Mouse (Mus musculus) heart, embryonic 14.5 days (tissue): ENCODE measurements around the gene 1700024G13Rik. TPM values are rescaled to one million over a fixed set of nuclear protein-coding genes. Genes with fewer than 3 reads are reported as not detected.
"Not testable (repeated sequence)": the region's sequence is repeated elsewhere in the genome, so short reads cannot be mapped to it uniquely, and the experiment has no call there.

Experiments
- ATAC-seq: fragments of 200-750 bp; cut with Nextera tagmentation; 2 replicates; pipeline ENCODE4 v1.8.0; 2017; ENCODE audit warnings: low read depth, moderate TSS enrichment; ENCODE audit not compliant: insufficient number of reproducible peaks, insufficient read depth, low FRiP score
- H3K27ac ChIP-seq, 2 experiments: fragments of 200-500 bp in 1 of 2; fragments of 300-500 bp in 1 of 2; sonication (generic) in 1 of 2; replicated peaks in 1 of 2; 2 replicates each; pipeline ENCODE4 v1.5.1; 2012 to 2014; ENCODE audit warnings: low read depth in 2 of 2, low read length in 2 of 2, control low read depth in 1 of 2, mild to moderate bottlenecking in 1 of 2, mixed read lengths in 1 of 2; ENCODE audit not compliant: control insufficient read depth in 1 of 2, insufficient read depth in 1 of 2
- H3K27me3 ChIP-seq: fragments of 300-500 bp; sonication (generic); 2 replicates; pipeline ENCODE4 v1.6.1; 2014; ENCODE audit warnings: mild to moderate bottlenecking, low read length, control low read depth; ENCODE audit not compliant: control insufficient read depth, insufficient read depth
- H3K36me3 ChIP-seq: fragments of 300-500 bp; sonication (generic); 2 replicates; pipeline ENCODE4 v1.6.1; 2014; ENCODE audit warnings: mild to moderate bottlenecking, control low read depth, low read length, mixed read lengths; ENCODE audit not compliant: control insufficient read depth, insufficient read depth
- H3K4me1 ChIP-seq, 2 experiments: fragments of 200-500 bp in 1 of 2; fragments of 300-500 bp in 1 of 2; sonication (generic) in 1 of 2; 2 replicates each; pipeline ENCODE4 v1.6.1; 2012 to 2014; ENCODE audit warnings: low read length in 2 of 2, control low read depth in 1 of 2, mixed read lengths in 1 of 2; ENCODE audit not compliant: control insufficient read depth in 2 of 2, insufficient read depth in 2 of 2
- H3K4me2 ChIP-seq: fragments of 300-500 bp; sonication (generic); 2 replicates; pipeline ENCODE4 v1.6.1; 2014; ENCODE audit warnings: mild to moderate bottlenecking, low read length
- H3K4me3 ChIP-seq, 2 experiments: fragments of 200-500 bp in 1 of 2; fragments of 300-500 bp in 1 of 2; sonication (generic) in 1 of 2; 2 replicates each; pipeline ENCODE4 v1.5.1; 2012 to 2014; ENCODE audit warnings: low read length in 2 of 2, mild to moderate bottlenecking in 2 of 2, control low read depth in 1 of 2, low read depth in 1 of 2, moderate library complexity in 1 of 2; ENCODE audit not compliant: control insufficient read depth in 1 of 2, insufficient read depth in 1 of 2
- H3K9ac ChIP-seq: fragments of 300-500 bp; sonication (generic); 2 replicates; pipeline ENCODE4 v1.6.1; 2014; ENCODE audit warnings: mild to moderate bottlenecking, low read length
- H3K9me3 ChIP-seq: fragments of 300-500 bp; sonication (generic); 2 replicates; pipeline ENCODE4 v1.6.1; 2016; ENCODE audit warnings: low read length, control low read depth; ENCODE audit not compliant: control insufficient read depth
- WGBS: fragments of 180-500 bp; shearing (Covaris S2); extraction: QIAGEN DNeasy Blood & Tissue Kit; methylation state at CpG from one replicate; pipeline ENCODE4 v1.1.7; 2014; 5-methylcytosine and 5-hydroxymethylcytosine counted together
- polyA plus RNA-seq: library from polyadenylated mRNA; unstranded; fragments of >200 nt; fragmentation: Nextera tagmentation; extraction: Ambion mirVana; gene quantifications from 2 replicates; pipeline ENCODE4 v1.2.1, GENCODE M21; 2014

The 1700024G13Rik gene
- polyA plus RNA-seq = not detected in 2 replicates

- peak; percentile 79 for ATAC-seq
- H3K9ac ChIP-seq = no peak within 1 kb of the TSS
- 3% methylated on average over 13 of the region's 13 CpGs for WGBS
These were observed at the start of gene 1700024G13Rik for GRCm38 (mm10) chr14:32388196-32388595. 1700024G13Rik (minus strand) TSS chr14:32388391.

GRCm38 (mm10) chr14:32437352-32437793 lies 49.2 kb upstream of the 1700024G13Rik start:
- Histone ChIP-seq H3K36me3 (no peaks in the 10 kb centered on the region), H3K9ac (no peak overlapping the region), H3K4me3 (no peak overlapping the region), H3K27me3 (peaks cover 7% of the 10 kb centered on the region; the same call in 1 of the 2 replicates), H3K4me1 (no peaks in the 10 kb centered on the region), H3K4me2 (no peak overlapping the region), H3K9me3 (0 out of 2 replicates have a peak, but pooled peaks cover 2% of the 10 kb centered on the region), H3K27ac (no peak overlapping the region)
- WGBS = 53% methylated on average over 5 of the region's 5 CpGs
- ATAC-seq = no peak

More at GRCm38 (mm10) chr14:32388196-32388595, at the start of gene 1700024G13Rik:
- peaks cover 5% of the 10 kb centered on the region; the same call in 1 of the 2 replicates for H3K27me3 ChIP-seq
- no peak within 1 kb of the TSS for H3K27ac ChIP-seq
- H3K9me3 ChIP-seq = no peaks in the 10 kb centered on the region
- no peak within 1 kb of the TSS for H3K4me2 ChIP-seq
- H3K36me3 ChIP-seq = no peaks in the 10 kb centered on the region
- H3K4me3 ChIP-seq = no peak within 1 kb of the TSS
- H3K4me1 ChIP-seq = peaks cover 0 to 4% of the 10 kb centered on the region in 2 experiments; a peak in 1 of 4 replicates

GRCm38 (mm10) chr14:32429030-32429602 lies 40.9 kb upstream of the 1700024G13Rik start:
- H3K36me3 ChIP-seq = no peaks in the 10 kb centered on the region
- H3K4me3 ChIP-seq = no peak overlapping the region
- WGBS = 58% methylated on average over 8 of the region's 8 CpGs
- H3K27me3 ChIP-seq = no peaks in the 10 kb centered on the region
- H3K4me2 ChIP-seq = no peak overlapping the region
- H3K9me3 ChIP-seq = 0 out of 2 replicates have a peak, but pooled peaks cover 2% of the 10 kb centered on the region
- no peak for ATAC-seq
- H3K9ac ChIP-seq = no peak overlapping the region
- H3K4me1 ChIP-seq = no peaks in the 10 kb centered on the region
- no peak overlapping the region for H3K27ac ChIP-seq

GRCm38 (mm10) chr14:32423946-32424345 lies 35.8 kb upstream of the 1700024G13Rik start:
- H3K4me3 ChIP-seq = no peak overlapping the region
- no peaks in the 10 kb centered on the region for H3K36me3 ChIP-seq
- no peak overlapping the region for H3K9ac ChIP-seq
- H3K4me1 ChIP-seq = no peaks in the 10 kb centered on the region
- no peaks in the 10 kb centered on the region for H3K27me3 ChIP-seq
- no peaks in the 10 kb centered on the region for H3K9me3 ChIP-seq
- no peak for ATAC-seq
- WGBS = 84% methylated on average over 7 of the region's 7 CpGs
- H3K27ac ChIP-seq = no peak overlapping the region
- H3K4me2 ChIP-seq = no peak overlapping the region

GRCm38 (mm10) chr14:32418747-32419146 lies 30.6 kb upstream of the 1700024G13Rik start:
- Histone ChIP-seq H3K4me1 (no peaks in the 10 kb centered on the region), H3K4me2 (no peak overlapping the region), H3K27ac (no peak overlapping the region), H3K36me3 (no peaks in the 10 kb centered on the region), H3K9me3 (0 out of 2 replicates have a peak, but pooled peaks cover 5% of the 10 kb centered on the region), H3K4me3 (no peak overlapping the region), H3K9ac (no peak overlapping the region), H3K27me3 (no peaks in the 10 kb centered on the region)
- WGBS = 85% methylated on average over 11 of the region's 11 CpGs
- no peak for ATAC-seq

GRCm38 (mm10) chr14:32412075-32412474 lies 23.9 kb upstream of the 1700024G13Rik start:
- Histone ChIP-seq H3K4me3 (no peak overlapping the region), H3K36me3 (no peaks in the 10 kb centered on the region), H3K27ac (no peak overlapping the region), H3K9ac (no peak overlapping the region), H3K9me3 (no peaks in the 10 kb centered on the region), H3K27me3 (no peaks in the 10 kb centered on the region), H3K4me1 (no peaks in the 10 kb centered on the region), H3K4me2 (no peak overlapping the region)
- ATAC-seq = no peak
- 76% methylated on average over 5 of the region's 5 CpGs for WGBS

- no peak overlapping the region for H3K27ac ChIP-seq
- 91% methylated on average over 5 of the region's 5 CpGs for WGBS
- no peaks in the 10 kb centered on the region for H3K36me3 ChIP-seq
- H3K4me2 ChIP-seq = no peak overlapping the region
- H3K9me3 ChIP-seq = no peaks in the 10 kb centered on the region
- no peaks in the 10 kb centered on the region for H3K4me1 ChIP-seq
- H3K9ac ChIP-seq = no peak overlapping the region
- no peak for ATAC-seq
- H3K4me3 ChIP-seq = no peak overlapping the region
- peaks cover 5% of the 10 kb centered on the region; the same call in 1 of the 2 replicates for H3K27me3 ChIP-seq
These were observed 21.9 kb upstream of the 1700024G13Rik start for GRCm38 (mm10) chr14:32410084-32410483.

GRCm38 (mm10) chr14:32405399-32405798 lies 17.2 kb upstream of the 1700024G13Rik start:
- H3K9me3 ChIP-seq, H3K27me3 ChIP-seq, H3K36me3 ChIP-seq, H3K4me3 ChIP-seq, H3K4me1 ChIP-seq, H3K9ac ChIP-seq, H3K27ac ChIP-seq, H3K4me2 ChIP-seq, ATAC-seq: not testable (repeated sequence)
- WGBS = 71% methylated on average over 1 of the region's 1 CpGs
